Mouse (Mus musculus): Measurements from ENCODE around the gene Nacc1. TPM values are rescaled to one million over a fixed set of nuclear protein-coding genes. Genes with fewer than 3 reads are reported as not detected.

Gene Nacc1
- total RNA-seq, 1 experiment, result 85.5 TPM

DNA sequence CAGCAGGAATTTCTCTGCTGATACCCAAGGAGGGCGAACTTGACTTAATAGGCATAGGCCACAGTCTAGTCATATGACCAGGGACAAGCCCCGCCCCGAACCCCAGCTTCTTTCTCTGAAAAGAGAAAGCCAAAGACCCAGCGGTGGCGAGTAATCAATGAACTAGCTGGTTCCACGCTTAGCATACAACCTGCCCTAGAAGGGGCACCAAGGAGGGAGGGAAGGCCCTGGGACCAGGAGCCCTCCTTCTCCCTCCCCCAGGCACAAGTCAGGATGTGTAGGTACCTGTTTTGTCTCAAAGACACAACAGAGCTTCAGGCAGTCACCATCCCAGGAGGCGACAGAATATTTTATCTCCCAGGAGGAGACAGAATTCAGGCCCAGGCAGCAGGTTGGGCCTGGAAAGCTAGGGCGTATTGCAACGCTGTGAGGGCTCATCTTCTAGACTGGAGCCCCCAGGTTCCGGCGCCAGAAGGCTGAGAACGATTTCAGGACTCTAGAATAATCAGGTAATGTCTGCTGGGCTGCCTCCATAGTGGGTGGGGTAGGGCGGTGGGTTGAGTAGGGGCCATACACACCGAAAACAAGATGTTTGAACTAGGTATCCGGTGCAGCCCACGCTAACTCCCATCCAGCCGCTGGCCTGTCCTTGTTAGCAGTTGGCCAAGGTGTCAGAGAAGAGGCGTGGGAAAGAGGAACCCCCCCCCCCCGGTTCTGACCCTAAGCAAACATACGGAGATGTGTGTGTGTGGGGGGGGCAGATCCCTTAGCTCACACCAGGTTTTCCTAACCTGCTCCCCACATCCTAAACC lies 1.3 kb downstream of the Nacc1 start, which contains the start of gene Trmt1:
Gene Trmt1, plus strand, starts transcription at position 117 of the 812 bp plus-strand sequence.
- H3K9me3 ChIP-seq (ENCODE audit: control insufficient read depth, insufficient read depth, low read depth, low read length), result no peaks in the 10 kb centered on the region
- H3K27ac ChIP-seq (ENCODE audit: insufficient read depth, low read depth, low read length, poor library complexity, severe bottlenecking), result peak within 1 kb of the TSS; percentile 99
- TF ChIP-seq MAFK (IDR thresholded peaks at IDR 0.05; ENCODE audit: insufficient read depth, low read depth, low read length) (no peak), CHD2 (IDR thresholded peaks at IDR 0.05; ENCODE audit: low read depth, low read length) (no peak), ZNF384 (IDR thresholded peaks at IDR 0.05; ENCODE audit: low read depth, low read length) (no peak), HCFC1 (IDR thresholded peaks at IDR 0.05; ENCODE audit: borderline replicate concordance, insufficient read depth, low read length) (no peak), ZC3H11A (IDR thresholded peaks at IDR 0.05; ENCODE audit: borderline replicate concordance, low read depth, low read length) (no peak)
- peaks cover 14 to 18% of the 10 kb centered on the region in 2 experiments for H3K4me1 ChIP-seq (ENCODE audit: control insufficient read depth in 2 of 2, insufficient read depth in 2 of 2, low read length in 2 of 2, poor library complexity in 1 of 2)
- peak within 1 kb of the TSS; percentile 83 to 100 for H3K4me3 ChIP-seq (ENCODE audit: insufficient read depth in 1 of 2, low read depth in 1 of 2, low read length in 2 of 2, poor library complexity in 1 of 2, severe bottlenecking in 1 of 2)
- in situ Hi-C loops (cut with MboI; ENCODE audit: low sequenced_read_pairs in 2 of 2, unreplicated experiment in 2 of 2), result no loop called here
- no peak for DNase-seq (ENCODE audit: low read depth, low spot score)
- peaks cover 17% of the 10 kb centered on the region for H3K36me3 ChIP-seq (ENCODE audit: control insufficient read depth, insufficient read depth, low read length, poor library complexity, severe bottlenecking)
- peak within 1 kb of the TSS; percentile 72 for H3K9ac ChIP-seq (ENCODE audit: insufficient read depth, low read depth, low read length, poor library complexity, severe bottlenecking)

DNA sequence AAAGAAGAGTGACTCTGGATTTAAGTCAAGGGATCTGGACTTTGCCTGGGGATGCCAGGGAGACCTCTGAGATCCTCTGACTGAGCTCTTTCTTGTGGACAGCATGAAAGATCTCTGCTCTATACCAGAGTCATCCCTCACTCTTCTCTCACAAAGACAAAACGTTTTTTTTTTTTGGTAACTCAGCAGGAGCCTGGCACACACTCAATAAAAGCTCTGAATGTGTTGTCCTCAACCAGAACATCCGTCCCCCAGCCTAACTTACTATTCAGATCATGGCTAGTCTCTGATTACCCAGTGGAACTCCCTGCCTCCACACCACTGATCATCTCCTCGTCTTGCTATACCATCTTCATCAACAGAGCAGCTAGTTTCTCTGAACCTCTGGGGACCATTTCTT lies 3.1 kb downstream of the Nacc1 start:
- Histone ChIP-seq H3K4me3 (ENCODE audit: insufficient read depth in 1 of 2, low read depth in 1 of 2, low read length in 2 of 2, poor library complexity in 1 of 2, severe bottlenecking in 1 of 2) (no peak overlapping the region), H3K9ac (ENCODE audit: insufficient read depth, low read depth, low read length, poor library complexity, severe bottlenecking) (no peak overlapping the region), H3K4me1 (ENCODE audit: control insufficient read depth in 2 of 2, insufficient read depth in 2 of 2, low read length in 2 of 2, poor library complexity in 1 of 2) (peaks cover 18 to 19% of the 10 kb centered on the region in 2 experiments), H3K9me3 (ENCODE audit: control insufficient read depth, insufficient read depth, low read depth, low read length) (no peaks in the 10 kb centered on the region), H3K27ac (ENCODE audit: insufficient read depth, low read depth, low read length, poor library complexity, severe bottlenecking) (no peak overlapping the region), H3K36me3 (ENCODE audit: control insufficient read depth, insufficient read depth, low read length, poor library complexity, severe bottlenecking) (peaks cover 10% of the 10 kb centered on the region; the same call in 1 of the 2 replicates)
- TF ChIP-seq ZNF384 (IDR thresholded peaks at IDR 0.05; ENCODE audit: low read depth, low read length) (no peak), HCFC1 (IDR thresholded peaks at IDR 0.05; ENCODE audit: borderline replicate concordance, insufficient read depth, low read length) (no peak), MAFK (IDR thresholded peaks at IDR 0.05; ENCODE audit: insufficient read depth, low read depth, low read length) (no peak)
- no peak for DNase-seq (ENCODE audit: low read depth, low spot score)
- in situ Hi-C loops (cut with MboI; ENCODE audit: low sequenced_read_pairs in 2 of 2, unreplicated experiment in 2 of 2), result no loop called here

DNA sequence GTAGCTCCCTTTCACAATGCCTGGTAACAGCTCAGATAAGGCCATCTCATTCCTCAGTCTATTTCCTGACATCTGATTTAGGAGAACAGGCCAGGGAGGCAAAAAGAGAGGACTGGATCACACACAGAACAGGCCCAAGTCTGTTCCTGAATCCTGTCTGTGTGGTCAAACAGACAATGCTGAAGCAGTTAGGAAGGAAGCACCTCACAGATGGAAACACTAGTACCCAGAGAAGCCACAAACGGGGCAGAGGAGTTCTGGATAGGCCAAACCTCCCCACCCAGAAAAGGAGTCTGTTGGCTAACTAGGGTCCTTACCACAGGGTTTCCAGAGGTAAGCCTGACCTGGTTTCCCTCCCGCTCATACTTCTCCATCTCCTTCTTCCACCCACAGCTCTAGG lies 5.4 kb downstream of the Nacc1 start:
- Histone ChIP-seq H3K4me1 (ENCODE audit: control insufficient read depth in 2 of 2, insufficient read depth in 2 of 2, low read length in 2 of 2, poor library complexity in 1 of 2) (peaks cover 15 to 23% of the 10 kb centered on the region in 2 experiments), H3K27ac (ENCODE audit: insufficient read depth, low read depth, low read length, poor library complexity, severe bottlenecking) (no peak overlapping the region; the same call in 1 of the 2 replicates), H3K9ac (ENCODE audit: insufficient read depth, low read depth, low read length, poor library complexity, severe bottlenecking) (no peak overlapping the region; the same call in 1 of the 2 replicates), H3K4me3 (ENCODE audit: insufficient read depth in 1 of 2, low read depth in 1 of 2, low read length in 2 of 2, poor library complexity in 1 of 2, severe bottlenecking in 1 of 2) (no peak overlapping the region), H3K36me3 (ENCODE audit: control insufficient read depth, insufficient read depth, low read length, poor library complexity, severe bottlenecking) (peaks cover 10% of the 10 kb centered on the region; the same call in 1 of the 2 replicates), H3K9me3 (ENCODE audit: control insufficient read depth, insufficient read depth, low read depth, low read length) (no peaks in the 10 kb centered on the region)
- no peak for TF ChIP-seq ZNF384 (IDR thresholded peaks at IDR 0.05; ENCODE audit: low read depth, low read length)
- no peak for TF ChIP-seq HCFC1 (IDR thresholded peaks at IDR 0.05; ENCODE audit: borderline replicate concordance, insufficient read depth, low read length)
- no peak for TF ChIP-seq CHD2 (IDR thresholded peaks at IDR 0.05; ENCODE audit: low read depth, low read length)
- in situ Hi-C loops (cut with MboI; ENCODE audit: low sequenced_read_pairs in 2 of 2, unreplicated experiment in 2 of 2), result no loop called here
- no peak for DNase-seq (ENCODE audit: low read depth, low spot score)

DNA sequence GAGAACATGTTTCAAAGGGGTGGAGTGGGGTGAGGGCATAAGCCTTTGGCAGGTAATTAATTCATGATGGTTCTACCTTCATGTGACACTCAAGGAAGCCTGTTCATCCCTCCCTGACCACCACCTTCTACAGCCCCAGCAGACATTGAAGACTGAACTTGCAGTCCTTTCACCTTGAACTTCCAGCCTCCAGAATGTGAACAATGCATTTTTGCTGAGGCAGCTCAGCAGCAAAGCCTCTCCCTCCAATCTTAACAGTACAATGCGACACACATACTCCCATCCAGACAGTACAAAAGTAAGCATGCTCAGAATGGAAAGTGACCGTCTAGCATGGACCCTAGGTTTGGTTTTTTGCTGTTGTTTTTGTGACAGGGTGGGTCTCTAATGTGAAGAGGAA lies 6.2 kb downstream of the Nacc1 start:
- Histone ChIP-seq H3K36me3 (ENCODE audit: control insufficient read depth, insufficient read depth, low read length, poor library complexity, severe bottlenecking) (peaks cover 16% of the 10 kb centered on the region), H3K27ac (ENCODE audit: insufficient read depth, low read depth, low read length, poor library complexity, severe bottlenecking) (no peak overlapping the region; the same call in 1 of the 2 replicates), H3K9ac (ENCODE audit: insufficient read depth, low read depth, low read length, poor library complexity, severe bottlenecking) (no peak overlapping the region), H3K4me1 (ENCODE audit: control insufficient read depth in 2 of 2, insufficient read depth in 2 of 2, low read length in 2 of 2, poor library complexity in 1 of 2) (peaks cover 15 to 23% of the 10 kb centered on the region in 2 experiments), H3K9me3 (ENCODE audit: control insufficient read depth, insufficient read depth, low read depth, low read length) (no peaks in the 10 kb centered on the region), H3K4me3 (ENCODE audit: insufficient read depth in 1 of 2, low read depth in 1 of 2, low read length in 2 of 2, poor library complexity in 1 of 2, severe bottlenecking in 1 of 2) (no peak overlapping the region)
- DNase-seq (ENCODE audit: low read depth, low spot score), result no peak
- in situ Hi-C loops (cut with MboI; ENCODE audit: low sequenced_read_pairs in 2 of 2, unreplicated experiment in 2 of 2), result no loop called here
- TF ChIP-seq ZC3H11A (IDR thresholded peaks at IDR 0.05; ENCODE audit: borderline replicate concordance, low read depth, low read length) (no peak), HCFC1 (IDR thresholded peaks at IDR 0.05; ENCODE audit: borderline replicate concordance, insufficient read depth, low read length) (no peak), MAFK (IDR thresholded peaks at IDR 0.05; ENCODE audit: insufficient read depth, low read depth, low read length) (no peak), ZNF384 (IDR thresholded peaks at IDR 0.05; ENCODE audit: low read depth, low read length) (no peak), CHD2 (IDR thresholded peaks at IDR 0.05; ENCODE audit: low read depth, low read length) (no peak)

Data from ES-E14 (cell line).